34 mouse cellular contexts compared by ENCODE assay signal in genomic region chr1:91954954-91955353, GRCm38 (mm10).
A peak's percentile ranks its signal among the peaks of the same experiment; 100 is the strongest.
DNase-seq lines count a peak whose midpoint lies in the region; ATAC-seq and TF ChIP-seq lines count a peak whose summit lies in the region.
"Had no signal": no experiment of that assay in that cellular context is flagged by ENCODE, and none has a peak within 500 bp of the region (broad histone marks: within the 10 kb centered on the region; RNA-seq: fewer than 3 reads in every experiment).

No protein-coding gene starts in this region.

- no peaks in the 10 kb centered on the region; a peak in 1 of 4 replicates for H3K36me3 ChIP-seq in MEL (ENCODE audit: control insufficient read depth in 1 of 2, insufficient read depth in 2 of 2, low read length in 2 of 2)
- peaks cover 52% of the 10 kb centered on the region for H3K36me3 ChIP-seq in forebrain, embryonic 15.5 days
- H3K36me3 ChIP-seq in heart, embryonic 12.5 days = peaks cover 79% of the 10 kb centered on the region

- no peak overlapping the region for H3K27ac ChIP-seq in MEL (ENCODE audit: control insufficient read depth, low read depth, low read length)
- H3K27ac ChIP-seq in forebrain, embryonic 15.5 days (replicated peaks) = no peak overlapping the region
- H3K27ac ChIP-seq in cerebellum, adult 2 months (ENCODE audit: insufficient read depth, low read length) = no peak overlapping the region
- H3K27ac ChIP-seq in heart, embryonic 12.5 days (ENCODE audit: poor library complexity, severe bottlenecking) = no peak overlapping the region
- H3K27ac ChIP-seq: embryonic facial prominence, embryonic 13.5 days; forebrain, embryonic 12.5 days; gastrocnemius, adult 2 months; hindbrain, embryonic 12.5 days; hindbrain, postnatal 0 days; intestine, embryonic 15.5 days; kidney, postnatal 0 days; liver, embryonic 15.5 days; midbrain, embryonic 12.5 days; neural tube, embryonic 12.5 days; stomach, postnatal 0 days had no signal

- WGBS in forebrain, embryonic 15.5 days = 92% methylated on average over 5 of the region's 5 CpGs
- WGBS in cerebellum, adult 2 months = 60% methylated on average over 5 of the region's 5 CpGs
- WGBS in heart, embryonic 12.5 days = 92% methylated on average over 5 of the region's 5 CpGs

- H3K4me3 ChIP-seq in MEL (ENCODE audit: control insufficient read depth in 1 of 2, insufficient read depth in 1 of 2, low read depth in 2 of 2, low read length in 2 of 2) = no peak overlapping the region
- H3K4me3 ChIP-seq in forebrain, embryonic 15.5 days = no peak overlapping the region
- H3K4me3 ChIP-seq in cerebellum, adult 2 months (replicated peaks; ENCODE audit: insufficient read depth, low read depth, low read length) = no peak overlapping the region
- no peak overlapping the region for H3K4me3 ChIP-seq in heart, embryonic 12.5 days
- H3K4me3 ChIP-seq: embryonic facial prominence, embryonic 13.5 days; forebrain, embryonic 12.5 days; gastrocnemius, adult 2 months; hindbrain, embryonic 12.5 days; intestine, embryonic 15.5 days; liver, embryonic 15.5 days; megakaryocyte, embryonic 14.5 days; midbrain, embryonic 12.5 days; myocyte; neural tube, embryonic 12.5 days had no signal

- no peak for TF ChIP-seq RAD21 in MEL (IDR thresholded peaks at IDR 0.05; ENCODE audit: low read depth, low read length)

- TF ChIP-seq EP300 in MEL (IDR thresholded peaks at IDR 0.05; ENCODE audit: low read depth in 1 of 2, low read length in 2 of 2) = no peak

- TF ChIP-seq POLR2A in MEL (IDR thresholded peaks at IDR 0.05; ENCODE audit: control insufficient read depth in 1 of 2, insufficient read depth in 1 of 2, low read depth in 1 of 2, low read length in 2 of 2, poor library complexity in 1 of 2) = no peak
- no peak for TF ChIP-seq POLR2A in cerebellum, adult 2 months (IDR thresholded peaks at IDR 0.05; ENCODE audit: borderline replicate concordance, insufficient read depth, low read length)

- TF ChIP-seq CTCF in MEL (IDR thresholded peaks at IDR 0.05 in 2 of 3, conservative IDR thresholded peaks at IDR 0.05 in 1 of 3; ENCODE audit: control insufficient read depth in 1 of 3, insufficient read depth in 1 of 3, low read depth in 2 of 3, low read length in 3 of 3, poor library complexity in 1 of 3, severe bottlenecking in 1 of 3) = no peak
- TF ChIP-seq CTCF in cerebellum, adult 2 months (IDR thresholded peaks at IDR 0.05; ENCODE audit: borderline replicate concordance, insufficient read depth, low read depth, low read length) = no peak

- ATAC-seq in hematopoietic stem cell, adult 5-6 weeks (replicated peaks in 1 of 2; ENCODE audit: insufficient read depth in 1 of 2, low FRiP score in 2 of 2, low TSS enrichment in 1 of 2, low read depth in 1 of 2, poor library complexity in 2 of 2, severe bottlenecking in 2 of 2) = peak; percentile 70 to 72
- no peak for ATAC-seq in forebrain, embryonic 15.5 days (replicated peaks)
- no peak for ATAC-seq in heart, embryonic 12.5 days (ENCODE audit: insufficient number of reproducible peaks, low FRiP score)
- ATAC-seq: hindbrain, postnatal 0 days; intestine, embryonic 15.5 days had no signal

- intact Hi-C loops in heart, postnatal 14 days (cut with DNase I) = no loop called here

- H3K9ac ChIP-seq in MEL (ENCODE audit: control insufficient read depth, low read depth, low read length, poor library complexity, severe bottlenecking) = no peak overlapping the region
- no peak overlapping the region for H3K9ac ChIP-seq in forebrain, embryonic 15.5 days (replicated peaks)
- H3K9ac ChIP-seq in heart, embryonic 12.5 days = no peak overlapping the region
- H3K9ac ChIP-seq: embryonic facial prominence, embryonic 13.5 days; forebrain, embryonic 12.5 days; hindbrain, embryonic 12.5 days; intestine, embryonic 15.5 days; liver, embryonic 15.5 days; lung, embryonic 14.5 days; midbrain, embryonic 12.5 days; neural tube, embryonic 12.5 days had no signal

- peak; percentile 68 for DNase-seq in MEL (ENCODE audit: low read depth, low spot score)
- DNase-seq in c-Kit-positive CD71-negative TER-119-negative erythroid progenitor cells, embryonic 14.5 days (ENCODE audit: low read depth) = peak; percentile 7
- DNase-seq in cerebellum, adult 2 months = no peak
- no peak for DNase-seq in heart, postnatal 14 days
- DNase-seq: adrenal gland, postnatal 14 days; cerebellum, adult 8-10 months; cerebellum, postnatal 36 days; embryo, embryonic 11 days; gastrocnemius, adult 2 months; gastrocnemius, postnatal 36 days; kidney, adult 2 months; kidney, postnatal 4 days; left cerebral cortex, postnatal 4 days; lung, embryonic 14.5 days; lung, postnatal 14 days; right cerebral cortex, adult 18-20 months; spleen, adult 18-20 months; thymus, postnatal 4 days had no signal

- no peaks in the 10 kb centered on the region; a peak in 1 of 4 replicates for H3K4me1 ChIP-seq in MEL (ENCODE audit: control insufficient read depth in 1 of 2, insufficient read depth in 2 of 2, low read length in 2 of 2)
- no peaks in the 10 kb centered on the region for H3K4me1 ChIP-seq in forebrain, embryonic 15.5 days
- H3K4me1 ChIP-seq in cerebellum, adult 2 months (ENCODE audit: control insufficient read depth, insufficient read depth, low read length) = no peaks in the 10 kb centered on the region
- H3K4me1 ChIP-seq in heart, embryonic 12.5 days (replicated peaks) = no peaks in the 10 kb centered on the region
- H3K4me1 ChIP-seq: forebrain, embryonic 12.5 days; hindbrain, embryonic 12.5 days; intestine, embryonic 15.5 days; liver, embryonic 15.5 days; midbrain, embryonic 12.5 days; neural tube, embryonic 12.5 days had no signal

- no peaks in the 10 kb centered on the region for H3K27me3 ChIP-seq in MEL (ENCODE audit: control insufficient read depth in 1 of 2, insufficient read depth in 2 of 2, low read length in 2 of 2)
- H3K27me3 ChIP-seq in forebrain, embryonic 15.5 days = no peaks in the 10 kb centered on the region
- H3K27me3 ChIP-seq in cerebellum, adult 2 months (ENCODE audit: control insufficient read depth, insufficient read depth, low read length) = no peaks in the 10 kb centered on the region
- H3K27me3 ChIP-seq in heart, embryonic 12.5 days (replicated peaks) = no peaks in the 10 kb centered on the region
- H3K27me3 ChIP-seq: CH12.LX; embryonic facial prominence, embryonic 13.5 days; forebrain, embryonic 12.5 days; hindbrain, embryonic 12.5 days; intestine, embryonic 15.5 days; liver, embryonic 15.5 days; megakaryocyte, embryonic 14.5 days; midbrain, embryonic 12.5 days; neural tube, embryonic 12.5 days had no signal

- no peaks in the 10 kb centered on the region for H3K9me3 ChIP-seq in MEL (replicated peaks; ENCODE audit: insufficient read depth, low read length)
- H3K9me3 ChIP-seq in forebrain, embryonic 15.5 days = no peaks in the 10 kb centered on the region
- H3K9me3 ChIP-seq in heart, embryonic 12.5 days (replicated peaks) = no peaks in the 10 kb centered on the region
- H3K9me3 ChIP-seq: embryonic facial prominence, embryonic 13.5 days; forebrain, embryonic 12.5 days; hindbrain, embryonic 12.5 days; intestine, embryonic 15.5 days; liver, embryonic 15.5 days; megakaryocyte, embryonic 14.5 days; midbrain, embryonic 12.5 days; neural tube, embryonic 12.5 days had no signal

- no peak overlapping the region for H3K4me2 ChIP-seq in forebrain, embryonic 15.5 days (replicated peaks)
- H3K4me2 ChIP-seq in heart, embryonic 12.5 days = no peak overlapping the region
- H3K4me2 ChIP-seq: embryonic facial prominence, embryonic 13.5 days; forebrain, embryonic 12.5 days; hindbrain, embryonic 12.5 days; intestine, embryonic 15.5 days; liver, embryonic 15.5 days; lung, embryonic 14.5 days; midbrain, embryonic 12.5 days; neural tube, embryonic 12.5 days had no signal

- no peaks in the 10 kb centered on the region for H3K79me2 ChIP-seq in MEL (ENCODE audit: control insufficient read depth, insufficient read depth, low read length, poor library complexity)

TF ChIP-seq in MEL, 35 proteins besides CTCF, POLR2A, EP300 and RAD21:
- TF ChIP-seq MAZ (IDR thresholded peaks at IDR 0.05; ENCODE audit: low read depth, low read length) (no peak), ZKSCAN1 (IDR thresholded peaks at IDR 0.05; ENCODE audit: low read depth, low read length) (no peak), GATA1 (IDR thresholded peaks at IDR 0.05; ENCODE audit: low read depth, low read length) (no peak), MXI1 (IDR thresholded peaks at IDR 0.05; ENCODE audit: low read depth, low read length) (no peak)

Comparison
In these comparisons a context has a peak if more than half of its experiments do, and no peak if none do; other contexts are left out.
1. DNase-seq: peak in MEL (single experiment) and c-Kit-positive CD71-negative TER-119-negative erythroid progenitor cells, embryonic 14.5 days (single experiment); none in cerebellum, adult 2 months (0 of 2) and heart, postnatal 14 days (0 of 2).
2. ATAC-seq: peak in hematopoietic stem cell, adult 5-6 weeks (2 of 2); none in forebrain, embryonic 15.5 days (single experiment) and heart, embryonic 12.5 days (single experiment).